Mouse (Mus musculus) embryonic fibroblast, embryonic 13.5 days (primary cell): Measurements from ENCODE around the gene Svs3b.

Source experiments
- CTCF ChIP-seq: IDR thresholded peaks from 2 replicates; pipeline ENCODE4 v1.5.1; 2011; ENCODE audit warnings: mild to moderate bottlenecking, control low read depth, low read length, moderate library complexity, borderline replicate concordance; ENCODE audit not compliant: insufficient read depth
- POLR2A ChIP-seq: IDR thresholded peaks from 2 replicates; pipeline ENCODE4 v1.6.1; 2011; ENCODE audit warnings: low read depth, mild to moderate bottlenecking, control low read depth, low read length, moderate library complexity

GRCm38 (mm10) chr2:164206676-164207075 is 49.8 kb downstream of the Svs3b start:
- no peak for TF ChIP-seq POLR2A
- TF ChIP-seq CTCF = no peak
